Mouse (Mus musculus): ENCODE data around the gene Milr1.
A peak's percentile ranks its signal among the peaks of the same experiment; 100 is the strongest.
"Not testable (repeated sequence)": the region's sequence is repeated elsewhere in the genome, so short reads cannot be mapped to it uniquely, and the experiment has no call there.

Gene Milr1

GRCm38 (mm10) chr11:106751039-106752018 lies at the start of gene Milr1:
Milr1 (plus strand) TSS chr11:106751226.
- DNase-seq (ENCODE audit: low read depth): peak; percentile 85

GRCm38 (mm10) chr11:106701589-106701988 lies 49.4 kb upstream of the Milr1 start:
- DNase-seq (ENCODE audit: low read depth): no peak

GRCm38 (mm10) chr11:106702584-106702983 lies 48.4 kb upstream of the Milr1 start:
- DNase-seq (ENCODE audit: low read depth): peak; percentile 39

GRCm38 (mm10) chr11:106703931-106704330 lies 47.1 kb upstream of the Milr1 start:
- DNase-seq (ENCODE audit: low read depth): peak; percentile 61

- no peak for DNase-seq (ENCODE audit: low read depth)
These were observed 46.5 kb upstream of the Milr1 start for GRCm38 (mm10) chr11:106704399-106705111.

- no peak for DNase-seq (ENCODE audit: low read depth)
These were observed 44.8 kb upstream of the Milr1 start for GRCm38 (mm10) chr11:106706212-106706611.

GRCm38 (mm10) chr11:106707085-106707484 lies 43.9 kb upstream of the Milr1 start:
- no peak for DNase-seq (ENCODE audit: low read depth)

- DNase-seq (ENCODE audit: low read depth): no peak
These were observed 43.2 kb upstream of the Milr1 start for GRCm38 (mm10) chr11:106707866-106708265.

GRCm38 (mm10) chr11:106709227-106709985 lies 41.6 kb upstream of the Milr1 start:
- no peak for DNase-seq (ENCODE audit: low read depth)

- no peak for DNase-seq (ENCODE audit: low read depth)
These were observed 40.2 kb upstream of the Milr1 start for GRCm38 (mm10) chr11:106710789-106711188.

- DNase-seq (ENCODE audit: low read depth): no peak
These were observed 36.0 kb upstream of the Milr1 start for GRCm38 (mm10) chr11:106715066-106715465.

GRCm38 (mm10) chr11:106716568-106716967 lies 34.5 kb upstream of the Milr1 start:
- peak; percentile 65 for DNase-seq (ENCODE audit: low read depth)

- DNase-seq (ENCODE audit: low read depth): no peak
These were observed 30.6 kb upstream of the Milr1 start for GRCm38 (mm10) chr11:106720379-106720778.

- DNase-seq (ENCODE audit: low read depth): peak; percentile 46
These were observed 28.1 kb upstream of the Milr1 start for GRCm38 (mm10) chr11:106722831-106723361.

GRCm38 (mm10) chr11:106723611-106724125 lies 27.4 kb upstream of the Milr1 start:
- no peak for DNase-seq (ENCODE audit: low read depth)

GRCm38 (mm10) chr11:106724176-106724915 lies 26.7 kb upstream of the Milr1 start:
- no peak for DNase-seq (ENCODE audit: low read depth)

- DNase-seq (ENCODE audit: low read depth): not testable (repeated sequence)
These were observed 26.1 kb upstream of the Milr1 start for GRCm38 (mm10) chr11:106724916-106725235.

- DNase-seq (ENCODE audit: low read depth): no peak
These were observed 23.1 kb upstream of the Milr1 start for GRCm38 (mm10) chr11:106727967-106728366.

- DNase-seq (ENCODE audit: low read depth): no peak
These were observed 22.3 kb upstream of the Milr1 start for GRCm38 (mm10) chr11:106728402-106729366.

GRCm38 (mm10) chr11:106729656-106730055 lies 21.4 kb upstream of the Milr1 start:
- no peak for DNase-seq (ENCODE audit: low read depth)

Data from induced T-regulatory cell, adult 2 months (primary cell).